9 mouse cellular contexts compared by ENCODE assay signal in the genomic region with DNA sequence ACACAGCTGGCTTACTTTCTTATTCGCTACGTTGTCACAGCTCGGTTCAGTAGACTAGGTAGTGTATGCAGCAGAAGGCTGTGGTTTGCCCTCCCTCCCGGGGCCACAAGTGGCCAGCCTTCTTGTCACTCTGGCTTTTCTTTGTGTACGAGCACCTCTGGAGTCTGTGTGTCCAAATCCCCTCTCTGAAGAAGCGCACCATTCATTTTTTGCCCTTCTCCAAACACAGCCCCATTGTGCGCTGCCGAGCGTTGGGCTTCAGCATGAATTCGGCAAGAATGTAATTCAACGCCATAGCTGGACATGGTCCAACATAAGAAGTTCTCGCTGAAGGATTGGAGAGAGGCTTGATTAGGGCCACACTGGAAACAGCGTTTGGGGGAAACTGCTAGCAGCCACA. TPM values are rescaled to one million over a fixed set of nuclear protein-coding genes. Genes with fewer than 3 reads are reported as not detected.
DNase-seq lines count a peak whose midpoint lies in the region; ATAC-seq and TF ChIP-seq lines count a peak whose summit lies in the region.
"Had no signal": no experiment of that assay in that cellular context is flagged by ENCODE, and none has a peak within 500 bp of the region (broad histone marks: within the 10 kb centered on the region; RNA-seq: fewer than 3 reads in every experiment).

No protein-coding gene starts in this region.

- no peaks in the 10 kb centered on the region for H3K4me1 ChIP-seq in lung, embryonic 14.5 days (ENCODE audit: insufficient read depth)
- H3K4me1 ChIP-seq in lung, embryonic 15.5 days: no peaks in the 10 kb centered on the region

- no peaks in the 10 kb centered on the region for H3K36me3 ChIP-seq in lung, embryonic 14.5 days (ENCODE audit: insufficient read depth)
- no peaks in the 10 kb centered on the region for H3K36me3 ChIP-seq in lung, embryonic 15.5 days

- H3K9ac ChIP-seq in lung, embryonic 14.5 days: no peak overlapping the region
- no peak overlapping the region for H3K9ac ChIP-seq in lung, embryonic 15.5 days

- TF ChIP-seq CTCF in lung, embryonic 14.5 days (IDR thresholded peaks at IDR 0.05; ENCODE audit: low read depth): no peak

- H3K4me3 ChIP-seq in lung, embryonic 14.5 days (ENCODE audit: low read depth, low read length): 0 out of 2 replicates have a peak overlapping the region, but pooled peaks have one; percentile 9
- H3K4me3 ChIP-seq in lung, embryonic 15.5 days: peak overlapping the region; percentile 21

- H3K27ac ChIP-seq in lung, embryonic 14.5 days (ENCODE audit: low read depth): peak overlapping the region; percentile 46; the same call in 1 of the 2 replicates
- H3K27ac ChIP-seq in lung, embryonic 15.5 days: no peak overlapping the region

- peak; percentile 94 for ATAC-seq in lung, embryonic 14.5 days (ENCODE audit: insufficient read depth)
- peak; percentile 75; the same call in 1 of the 2 replicates for ATAC-seq in lung, embryonic 15.5 days (ENCODE audit: borderline replicate concordance, extremely low read depth, low FRiP score, low TSS enrichment)

- DNase-seq in embryo, embryonic 10 days (ENCODE audit: low spot score): peak; percentile 17
- DNase-seq in embryo, embryonic 9.5 days (ENCODE audit: extremely low spot score): no peak
- peak; percentile 91 for DNase-seq in lung, embryonic 14.5 days
- no peak for DNase-seq in lung, postnatal 10 days
- peak; percentile 38 for DNase-seq in testis, postnatal 14 days (ENCODE audit: low spot score)
- no peak for DNase-seq in natural killer cell, adult 2 months (ENCODE audit: low spot score in 2 of 2)
- DNase-seq in gastrocnemius, postnatal 4 days (ENCODE audit: low spot score in 2 of 2): no peak
- DNase-seq: thymus, postnatal 36 days had no signal

- no peaks in the 10 kb centered on the region; the same call in 1 of the 2 replicates for H3K9me3 ChIP-seq in lung, embryonic 14.5 days (ENCODE audit: low read depth, low read length)
- H3K9me3 ChIP-seq in lung, embryonic 15.5 days: no peaks in the 10 kb centered on the region

- 31% methylated on average over 13 of the region's 13 CpGs for WGBS in lung, embryonic 14.5 days
- WGBS in lung, embryonic 15.5 days: 17% methylated on average over 13 of the region's 13 CpGs

- H3K27me3 ChIP-seq in lung, embryonic 14.5 days (ENCODE audit: insufficient read depth, low read length): no peaks in the 10 kb centered on the region
- no peaks in the 10 kb centered on the region for H3K27me3 ChIP-seq in lung, embryonic 15.5 days

- H3K4me2 ChIP-seq in lung, embryonic 14.5 days: peak overlapping the region; percentile 55
- H3K4me2 ChIP-seq in lung, embryonic 15.5 days: peak overlapping the region; percentile 45

RNA-seq across cellular contexts. Expression of a gene that starts 45.0 kb away (rescaled TPM):
- polyA plus RNA-seq in lung, embryonic 14.5 days (2014; fragmentation: Nextera tagmentation; extraction: Ambion mirVana): 30.8 and 31.6 TPM in 2 replicates
- 29.5 and 34.9 TPM in 2 replicates for polyA plus RNA-seq in lung, embryonic 15.5 days (2015; fragmentation: Nextera tagmentation; extraction: Ambion mirVana)
- total RNA-seq in gastrocnemius, postnatal 4 days (2021): 10 to 100 TPM; 27.1 to 30.8 TPM

Comparison
In these comparisons a context has a peak if more than half of its experiments do, and no peak if none do; other contexts are left out.
1. DNase-seq: peak in embryo, embryonic 10 days (single experiment), lung, embryonic 14.5 days (single experiment) and testis, postnatal 14 days (single experiment); none in embryo, embryonic 9.5 days (single experiment), lung, postnatal 10 days (single experiment), natural killer cell, adult 2 months (0 of 2) and gastrocnemius, postnatal 4 days (0 of 2).